In genomic region chr2:4558651-4559203, GRCm38 (mm10) we compare ENCODE assay signal across 7 mouse cellular contexts.
DNase-seq lines count a peak whose midpoint lies in the region; ATAC-seq and TF ChIP-seq lines count a peak whose summit lies in the region.

No protein-coding gene starts in this region.

- peak overlapping the region; percentile 97 for H3K27ac ChIP-seq in lung, postnatal 0 days (ENCODE audit: low read length)
- H3K27ac ChIP-seq in embryonic facial prominence, embryonic 13.5 days = peak overlapping the region; percentile 97
- peak overlapping the region; percentile 76 for H3K27ac ChIP-seq in hindbrain, embryonic 16.5 days (ENCODE audit: low read depth, low read length)

- 12% methylated on average over 8 of the region's 8 CpGs for WGBS in lung, postnatal 0 days
- 15% methylated on average over 8 of the region's 8 CpGs for WGBS in embryonic facial prominence, embryonic 13.5 days
- WGBS in hindbrain, embryonic 16.5 days = 16% methylated on average over 8 of the region's 8 CpGs

- H3K36me3 ChIP-seq in lung, postnatal 0 days (ENCODE audit: insufficient read depth, low read length) = no peaks in the 10 kb centered on the region
- 0 out of 2 replicates have a peak, but pooled peaks cover 2% of the 10 kb centered on the region for H3K36me3 ChIP-seq in embryonic facial prominence, embryonic 13.5 days
- H3K36me3 ChIP-seq in hindbrain, embryonic 16.5 days (ENCODE audit: control insufficient read depth, insufficient read depth, low read length) = no peaks in the 10 kb centered on the region
- no peaks in the 10 kb centered on the region for H3K36me3 ChIP-seq in myocyte (ENCODE audit: control insufficient read depth, insufficient read depth)

- peaks cover 44% of the 10 kb centered on the region for H3K4me1 ChIP-seq in lung, postnatal 0 days (ENCODE audit: insufficient read depth, low read depth, low read length)
- peaks cover 83% of the 10 kb centered on the region for H3K4me1 ChIP-seq in embryonic facial prominence, embryonic 13.5 days
- peaks cover 42% of the 10 kb centered on the region for H3K4me1 ChIP-seq in hindbrain, embryonic 16.5 days (ENCODE audit: control insufficient read depth, insufficient read depth, low read depth, low read length)

- TF ChIP-seq EP300 in lung, postnatal 0 days (IDR thresholded peaks at IDR 0.05) = 0 out of 2 replicates have a peak, but pooled peaks have one; percentile 25

- H3K9ac ChIP-seq in lung, postnatal 0 days (replicated peaks; ENCODE audit: low read depth) = peak overlapping the region; percentile 58
- H3K9ac ChIP-seq in embryonic facial prominence, embryonic 13.5 days = peak overlapping the region; percentile 74
- peak overlapping the region; percentile 55 for H3K9ac ChIP-seq in hindbrain, embryonic 16.5 days (ENCODE audit: low read depth, low read length)

- H3K4me3 ChIP-seq in lung, postnatal 0 days (ENCODE audit: low read depth, low read length) = peak overlapping the region; percentile 46
- peak overlapping the region; percentile 52 for H3K4me3 ChIP-seq in embryonic facial prominence, embryonic 13.5 days
- peak overlapping the region; percentile 40 for H3K4me3 ChIP-seq in hindbrain, embryonic 16.5 days (ENCODE audit: low read length)
- H3K4me3 ChIP-seq in myocyte = peak overlapping the region; percentile 42

- TF ChIP-seq CTCF in lung, postnatal 0 days (IDR thresholded peaks at IDR 0.05) = no peak

- TF ChIP-seq POLR2A in myocyte (IDR thresholded peaks at IDR 0.05; ENCODE audit: insufficient read length, low read depth) = no peak

- ATAC-seq in lung, postnatal 0 days = peak; percentile 16; the same call in 1 of the 2 replicates
- ATAC-seq in embryonic facial prominence, embryonic 13.5 days (ENCODE audit: insufficient number of reproducible peaks, insufficient read depth, low FRiP score, low TSS enrichment, low read depth) = no peak
- no peak for ATAC-seq in hindbrain, embryonic 16.5 days

- H3ac ChIP-seq in myocyte (ENCODE audit: control insufficient read depth, insufficient read length) = no peak overlapping the region

- peak; percentile 83 for DNase-seq in lung, postnatal 0 days (ENCODE audit: low spot score)
- no peak for DNase-seq in lung, postnatal 4 days
- no peak for DNase-seq in yolk sac, embryonic 10.5 days (ENCODE audit: low spot score)
- no peak for DNase-seq in thymus, postnatal 4 days

- peak overlapping the region; percentile 75 for H3K4me2 ChIP-seq in lung, postnatal 0 days (replicated peaks; ENCODE audit: low read depth, low read length)
- H3K4me2 ChIP-seq in embryonic facial prominence, embryonic 13.5 days = peak overlapping the region; percentile 77
- peak overlapping the region; percentile 59 for H3K4me2 ChIP-seq in hindbrain, embryonic 16.5 days (ENCODE audit: low read length)
- peak overlapping the region; percentile 89 for H3K4me2 ChIP-seq in myocyte (ENCODE audit: low read depth)

- peaks cover 48% of the 10 kb centered on the region for H3K79me2 ChIP-seq in myocyte (ENCODE audit: control insufficient read depth, insufficient read depth)

- no peaks in the 10 kb centered on the region for H3K27me3 ChIP-seq in lung, postnatal 0 days (replicated peaks; ENCODE audit: insufficient read depth, low read length)
- H3K27me3 ChIP-seq in embryonic facial prominence, embryonic 13.5 days = no peaks in the 10 kb centered on the region
- H3K27me3 ChIP-seq in hindbrain, embryonic 16.5 days (replicated peaks; ENCODE audit: control insufficient read depth, insufficient read depth, low read length) = no peaks in the 10 kb centered on the region
- H3K27me3 ChIP-seq in myocyte (ENCODE audit: control insufficient read depth, insufficient read depth, insufficient read length) = no peaks in the 10 kb centered on the region

- no peaks in the 10 kb centered on the region for H3K9me3 ChIP-seq in lung, postnatal 0 days (ENCODE audit: low read length)
- no peaks in the 10 kb centered on the region for H3K9me3 ChIP-seq in embryonic facial prominence, embryonic 13.5 days
- no peaks in the 10 kb centered on the region for H3K9me3 ChIP-seq in hindbrain, embryonic 16.5 days (ENCODE audit: control insufficient read depth, low read length)

TF ChIP-seq in myocyte, 11 proteins besides CTCF, POLR2A, EP300 and RAD21:
- no peak for TF ChIP-seq E2F4 (IDR thresholded peaks at IDR 0.05; ENCODE audit: insufficient read depth)
- no peak for TF ChIP-seq USF1 (IDR thresholded peaks at IDR 0.05; ENCODE audit: low read depth)
- no peak for TF ChIP-seq MYOD1 (IDR thresholded peaks at IDR 0.05; ENCODE audit: control insufficient read depth in 1 of 3, insufficient read length in 2 of 3, low read depth in 2 of 3)
- no peak for TF ChIP-seq MAX (IDR thresholded peaks at IDR 0.05; ENCODE audit: low read depth)
- no peak for TF ChIP-seq POLR2AphosphoS2 (IDR thresholded peaks at IDR 0.05; ENCODE audit: insufficient read length, low read depth)
- TF ChIP-seq TCF12 (IDR thresholded peaks at IDR 0.05; ENCODE audit: insufficient read depth, poor library complexity, severe bottlenecking) = no peak
- no peak for TF ChIP-seq REST (IDR thresholded peaks at IDR 0.05; ENCODE audit: insufficient read depth, insufficient read length)
- no peak for TF ChIP-seq CEBPB (IDR thresholded peaks at IDR 0.05; ENCODE audit: insufficient read depth, poor library complexity, severe bottlenecking)
- no peak for TF ChIP-seq SRF (IDR thresholded peaks at IDR 0.05; ENCODE audit: control insufficient read depth, insufficient read length, low read depth)
- no peak for TF ChIP-seq TCF3 (IDR thresholded peaks at IDR 0.05; ENCODE audit: insufficient read length, low read depth)
- no peak for TF ChIP-seq MYOG (IDR thresholded peaks at IDR 0.05; ENCODE audit: control insufficient read depth in 1 of 3, insufficient read depth in 1 of 3, insufficient read length in 2 of 3, low read depth in 2 of 3)
TF ChIP-seq in myocyte: peak in this region for 0.
